Mouse (Mus musculus) megakaryocyte-erythroid progenitor cell, adult 5-6 weeks (primary cell): Measurements from ENCODE around the gene Tepp. TPM values are rescaled to one million over a fixed set of nuclear protein-coding genes. Genes with fewer than 3 reads are reported as not detected.

Source experiments
- ATAC-seq: replicated peaks from 2 replicates; pipeline ENCODE4 v1.8.0; 2016; ENCODE audit warnings: mild to moderate bottlenecking, inconsistent platforms; ENCODE audit not compliant: severe bottlenecking, poor library complexity, low FRiP score, low TSS enrichment
- total RNA-seq, 2 experiments: library from RNA; stranded (forward) in 1 of 2; stranded (reverse) in 1 of 2; fragments of 200-1000, 215-1000 nt in 1 of 2; fragments of >200 nt in 1 of 2; fragmentation: Nextera tagmentation in 1 of 2; gene quantifications; 2 replicates each; pipeline ENCODE4 v1.2.3; 2014 to 2017

The Tepp gene
- total RNA-seq, 2 experiments from 2014 or later: not detected

GRCm38 (mm10) chr8:95358550-95359411 is 48.4 kb downstream of the Tepp start:
- ATAC-seq: peak; percentile 42; the same call in 1 of the 2 replicates

GRCm38 (mm10) chr8:95360181-95361015 is 50.0 kb downstream of the Tepp start:
- peak; percentile 61 for ATAC-seq

- ATAC-seq: peak; percentile 42
Measured at GRCm38 (mm10) chr8:95361016-95361341, 50.6 kb downstream of the Tepp start.

DNA sequence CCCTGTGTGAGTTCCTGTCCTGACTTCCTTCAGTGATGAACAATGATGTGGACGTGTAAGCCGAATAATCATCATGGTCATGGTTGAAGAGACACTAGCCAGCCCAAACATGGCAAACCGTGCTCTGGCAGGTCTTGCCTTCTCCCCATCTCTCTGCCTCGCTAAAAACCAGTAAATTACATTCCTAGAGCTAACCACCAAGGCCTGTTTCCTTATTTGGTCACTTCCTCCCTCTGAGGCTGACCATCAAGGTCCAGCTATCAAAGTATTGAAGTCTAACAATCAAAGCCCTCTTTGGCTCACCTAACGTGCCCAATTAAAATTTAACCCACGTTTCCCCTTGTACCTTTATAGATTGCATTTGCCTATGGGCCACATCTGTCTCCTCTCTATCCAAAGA is 51.9 kb downstream of the Tepp start:
- no peak for ATAC-seq

- ATAC-seq: no peak
Measured at GRCm38 (mm10) chr8:95363849-95364248, 53.5 kb downstream of the Tepp start.

- ATAC-seq: peak; percentile 58
Measured at GRCm38 (mm10) chr8:95369581-95370326, 59.4 kb downstream of the Tepp start.

DNA sequence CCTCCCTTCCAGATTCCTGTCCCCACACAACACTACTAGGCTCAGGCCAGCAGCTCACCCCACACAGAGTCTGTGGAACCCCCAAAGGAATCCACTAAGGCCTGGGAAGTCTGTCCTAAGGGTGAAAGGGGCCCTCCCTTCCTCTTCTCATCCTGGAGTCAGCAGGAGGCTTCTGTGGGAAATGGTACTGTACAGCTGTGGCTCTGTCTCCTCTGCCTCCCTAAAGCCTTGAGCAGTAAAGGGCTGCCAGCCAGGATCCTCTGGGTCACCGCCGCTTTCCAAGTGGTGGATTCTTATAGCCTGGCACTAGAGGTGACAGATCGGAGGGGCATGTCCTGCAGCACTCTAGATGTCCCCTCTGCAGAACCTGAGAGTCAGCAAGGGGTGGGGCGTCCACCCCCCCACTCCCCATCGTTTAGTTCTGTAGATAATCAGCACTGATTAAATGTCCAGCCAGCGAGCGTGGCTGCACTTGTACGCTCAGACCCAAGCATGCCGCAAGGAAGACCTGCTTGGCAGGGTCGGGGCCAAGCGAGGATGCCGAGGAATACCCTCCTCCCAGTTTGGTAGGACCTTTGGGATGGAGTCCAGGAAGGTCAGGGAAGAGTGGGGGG is 63.1 kb downstream of the Tepp start:
- ATAC-seq: no peak

GRCm38 (mm10) chr8:95374429-95374828 is 64.1 kb downstream of the Tepp start:
- ATAC-seq: no peak

GRCm38 (mm10) chr8:95375374-95375930 is 65.1 kb downstream of the Tepp start:
- no peak for ATAC-seq

Other genes starting within 250 kb of the Tepp start
- gene Katnb1, start 229.4 kb upstream of the Tepp start, total RNA-seq (2014; fragmentation: Nextera tagmentation): 7.7 and 18.8 TPM in 2 replicates
- 19.4 and 27.5 TPM in 2 replicates for gene Katnb1, start 229.4 kb upstream of the Tepp start, total RNA-seq (2017)
- 0.99 TPM in 1 of 2 replicates, not detected in the other for gene Kifc3, start 107.8 kb upstream of the Tepp start, total RNA-seq (2014; fragmentation: Nextera tagmentation)
- gene Kifc3, start 107.8 kb upstream of the Tepp start, total RNA-seq (2017): 0.61 and 1.4 TPM in 2 replicates
- gene Cngb1, start 4.0 kb upstream of the Tepp start, total RNA-seq (2014; fragmentation: Nextera tagmentation): 0.47 and 0.72 TPM in 2 replicates
- gene Cngb1, start 4.0 kb upstream of the Tepp start, total RNA-seq (2017): 0.19 and 11.8 TPM in 2 replicates
- gene Zfp319, start 21.4 kb downstream of the Tepp start, total RNA-seq (2014; fragmentation: Nextera tagmentation): 1.7 and 4.3 TPM in 2 replicates
- gene Zfp319, start 21.4 kb downstream of the Tepp start, total RNA-seq (2017): 1.0 and 1.8 TPM in 2 replicates
- 12.3 and 16.9 TPM in 2 replicates for gene Usb1, start 21.7 kb downstream of the Tepp start, total RNA-seq (2014; fragmentation: Nextera tagmentation)
- gene Usb1, start 21.7 kb downstream of the Tepp start, total RNA-seq (2017): 5.1 and 9.4 TPM in 2 replicates
- gene Mmp15, start 41.7 kb downstream of the Tepp start, total RNA-seq (2014; fragmentation: Nextera tagmentation): 0.20 TPM in 1 of 2 replicates, not detected in the other
- 0.11 and 0.28 TPM in 2 replicates for gene Mmp15, start 41.7 kb downstream of the Tepp start, total RNA-seq (2017)
- gene Cfap20, start 124.3 kb downstream of the Tepp start, total RNA-seq (2014; fragmentation: Nextera tagmentation): 53.9 and 69.9 TPM in 2 replicates
- 64.6 and 71.3 TPM in 2 replicates for gene Cfap20, start 124.3 kb downstream of the Tepp start, total RNA-seq (2017)
- gene Csnk2a2, start 179.5 kb downstream of the Tepp start, total RNA-seq (2014; fragmentation: Nextera tagmentation): 60.1 and 77.7 TPM in 2 replicates
- gene Csnk2a2, start 179.5 kb downstream of the Tepp start, total RNA-seq (2017): 32.9 and 43.0 TPM in 2 replicates
- not detected in 2 replicates for gene Ccdc113, start 223.5 kb downstream of the Tepp start, total RNA-seq (2014; fragmentation: Nextera tagmentation)
- gene Ccdc113, start 223.5 kb downstream of the Tepp start, total RNA-seq (2017): not detected in 2 replicates